Mouse (Mus musculus): ENCODE measurements around the gene Gm9913.

The Gm9913 gene

GRCm38 (mm10) chr2:125496696-125497095, 8.2 kb upstream of the Gm9913 start:
- DNase-seq, result no peak

GRCm38 (mm10) chr2:125498216-125498615, 6.7 kb upstream of the Gm9913 start:
- no peak for DNase-seq

- DNase-seq, result no peak
Observed at GRCm38 (mm10) chr2:125501526-125501925, 3.4 kb upstream of the Gm9913 start.

- peak; percentile 22 for DNase-seq
Observed at GRCm38 (mm10) chr2:125505746-125506315, 942 bp downstream of the Gm9913 start.

GRCm38 (mm10) chr2:125506316-125507054, 1.6 kb downstream of the Gm9913 start:
- no peak for DNase-seq

GRCm38 (mm10) chr2:125507893-125508292, 3.0 kb downstream of the Gm9913 start, which contains the start of gene Fbn1:
Gene Fbn1 (minus strand): TSS chr2:125507993.
- DNase-seq, result no peak

GRCm38 (mm10) chr2:125508381-125508780, 3.5 kb downstream of the Gm9913 start:
- no peak for DNase-seq

- DNase-seq, result no peak
Observed at GRCm38 (mm10) chr2:125510752-125511151, 5.9 kb downstream of the Gm9913 start.

GRCm38 (mm10) chr2:125511898-125512297, 7.0 kb downstream of the Gm9913 start:
- DNase-seq, result no peak

- DNase-seq, result no peak
Observed at GRCm38 (mm10) chr2:125512544-125512943, 7.7 kb downstream of the Gm9913 start.

GRCm38 (mm10) chr2:125514391-125514790, 9.5 kb downstream of the Gm9913 start:
- no peak for DNase-seq

- DNase-seq, result no peak
Observed at GRCm38 (mm10) chr2:125515291-125516057, 10.6 kb downstream of the Gm9913 start.

GRCm38 (mm10) chr2:125516594-125516993, 11.7 kb downstream of the Gm9913 start:
- DNase-seq, result no peak

- no peak for DNase-seq
Observed at GRCm38 (mm10) chr2:125525484-125525883, 20.6 kb downstream of the Gm9913 start.

GRCm38 (mm10) chr2:125526566-125526965, 21.7 kb downstream of the Gm9913 start:
- no peak for DNase-seq

GRCm38 (mm10) chr2:125530665-125531064, 25.8 kb downstream of the Gm9913 start:
- no peak for DNase-seq

- DNase-seq, result no peak
Observed at GRCm38 (mm10) chr2:125539640-125540039, 34.8 kb downstream of the Gm9913 start.

- no peak for DNase-seq
Observed at GRCm38 (mm10) chr2:125540579-125540978, 35.7 kb downstream of the Gm9913 start.

GRCm38 (mm10) chr2:125541451-125541850, 36.6 kb downstream of the Gm9913 start:
- no peak for DNase-seq

- no peak for DNase-seq
Observed at GRCm38 (mm10) chr2:125543646-125544045, 38.8 kb downstream of the Gm9913 start.

- DNase-seq, result no peak
Observed at GRCm38 (mm10) chr2:125544986-125545385, 40.1 kb downstream of the Gm9913 start.

GRCm38 (mm10) chr2:125548806-125549578, 44.1 kb downstream of the Gm9913 start:
- no peak for DNase-seq

GRCm38 (mm10) chr2:125555830-125556229, 50.9 kb downstream of the Gm9913 start:
- DNase-seq, result no peak

All from layer of hippocampus, adult 9-11 months (tissue).